Comparison of ENCODE assay signal across 8 mouse cellular contexts in genomic region chr7:79498965-79499595, GRCm38 (mm10). TPM values are rescaled to one million over a fixed set of nuclear protein-coding genes. Genes with fewer than 3 reads are reported as not detected.
DNase-seq lines count a peak whose midpoint lies in the region; ATAC-seq and TF ChIP-seq lines count a peak whose summit lies in the region.

No protein-coding gene starts in this region.

- peak overlapping the region; percentile 97 for H3K27ac ChIP-seq in layer of hippocampus, adult 2 months
- H3K27ac ChIP-seq in hindbrain, embryonic 11.5 days (ENCODE audit: low read depth, low read length): peak overlapping the region; percentile 93
- no peak overlapping the region for H3K27ac ChIP-seq in lung, postnatal 0 days (ENCODE audit: low read length)

- no peak for TF ChIP-seq CTCF in layer of hippocampus, adult 2 months (conservative IDR thresholded peaks at IDR 0.05)
- no peak for TF ChIP-seq CTCF in lung, postnatal 0 days (IDR thresholded peaks at IDR 0.05)

- DNase-seq in layer of hippocampus, adult 2 months (ENCODE audit: low spot score in 2 of 2): no peak
- DNase-seq in layer of hippocampus, adult 11-12 months (ENCODE audit: low spot score): no peak
- peak; percentile 79 for DNase-seq in R1 (ENCODE audit: low read depth, low spot score)
- DNase-seq in cerebellum, adult 9-10 months: peak; percentile 77
- peak; percentile 86 for DNase-seq in hindbrain, embryonic 11.5 days (ENCODE audit: low spot score)
- DNase-seq in lung, postnatal 0 days (ENCODE audit: low spot score): peak; percentile 44
- peak; percentile 51 for DNase-seq in ovary, postnatal 14 days (ENCODE audit: low spot score)

- no peaks in the 10 kb centered on the region for H3K36me3 ChIP-seq in hindbrain, embryonic 11.5 days (ENCODE audit: control insufficient read depth, insufficient read depth, low read length)
- no peaks in the 10 kb centered on the region for H3K36me3 ChIP-seq in lung, postnatal 0 days (ENCODE audit: insufficient read depth, low read length)

- peaks cover 4% of the 10 kb centered on the region; the same call in 1 of the 2 replicates for H3K4me1 ChIP-seq in hindbrain, embryonic 11.5 days (replicated peaks; ENCODE audit: control insufficient read depth, insufficient read depth, low read length)
- no peaks in the 10 kb centered on the region for H3K4me1 ChIP-seq in lung, postnatal 0 days (ENCODE audit: insufficient read depth, low read depth, low read length)

- H3K9me3 ChIP-seq in hindbrain, embryonic 11.5 days (ENCODE audit: control insufficient read depth, low read length): no peaks in the 10 kb centered on the region
- H3K9me3 ChIP-seq in lung, postnatal 0 days (ENCODE audit: low read length): no peaks in the 10 kb centered on the region

- peak overlapping the region; percentile 99 for H3K9ac ChIP-seq in hindbrain, embryonic 11.5 days (ENCODE audit: low read depth, low read length)
- H3K9ac ChIP-seq in lung, postnatal 0 days (replicated peaks; ENCODE audit: low read depth): no peak overlapping the region

- peak; percentile 42 for ATAC-seq in hindbrain, embryonic 11.5 days (ENCODE audit: low FRiP score)
- peak; percentile 43; the same call in 1 of the 2 replicates for ATAC-seq in lung, postnatal 0 days
- ATAC-seq in inflammation-experienced regulatory T-cells, adult 6 months: no peak

- H3K4me2 ChIP-seq in hindbrain, embryonic 11.5 days (replicated peaks; ENCODE audit: low read depth, low read length): peak overlapping the region; percentile 96
- no peak overlapping the region for H3K4me2 ChIP-seq in lung, postnatal 0 days (replicated peaks; ENCODE audit: low read depth, low read length)

- H3K4me3 ChIP-seq in layer of hippocampus, adult 2 months: peak overlapping the region; percentile 89
- peak overlapping the region; percentile 90 for H3K4me3 ChIP-seq in hindbrain, embryonic 11.5 days (ENCODE audit: low read depth, low read length)
- H3K4me3 ChIP-seq in lung, postnatal 0 days (ENCODE audit: low read depth, low read length): no peak overlapping the region

- WGBS in hindbrain, embryonic 11.5 days: under 1% methylated on average over 35 of the region's 35 CpGs
- under 1% methylated on average over 33 of the region's 35 CpGs for WGBS in lung, postnatal 0 days

- peaks cover 66% of the 10 kb centered on the region for H3K27me3 ChIP-seq in hindbrain, embryonic 11.5 days (ENCODE audit: control insufficient read depth, insufficient read depth, low read length)
- H3K27me3 ChIP-seq in lung, postnatal 0 days (replicated peaks; ENCODE audit: insufficient read depth, low read length): peaks cover 95% of the 10 kb centered on the region

- TF ChIP-seq EP300 in lung, postnatal 0 days (IDR thresholded peaks at IDR 0.05): no peak

RNA-seq across cellular contexts. Expression of gene Polg, which starts 32.9 kb away (rescaled TPM):
- total RNA-seq in layer of hippocampus, adult 2 months (2021): 100 to 1,000 TPM in 1 of 2 experiments, 10 to 100 TPM in 1; 76.5 to 101 TPM
- 22.5 and 26.3 TPM in 2 replicates for polyA plus RNA-seq in hindbrain, embryonic 11.5 days (2014; fragmentation: Nextera tagmentation; extraction: Ambion mirVana)
- polyA plus RNA-seq in lung, postnatal 0 days (2015; fragmentation: Nextera tagmentation; extraction: Ambion mirVana): 32.3 and 39.9 TPM in 2 replicates
- polyA plus RNA-seq in inflammation-experienced regulatory T-cells, adult 6 months (2017; shearing (Covaris generic)): 10 to 100 TPM; 15.0 to 37.4 (median 27.3) TPM

Comparison
In these comparisons a context has a peak if more than half of its experiments do, and no peak if none do; other contexts are left out.
1. DNase-seq: peak in R1 (single experiment), cerebellum, adult 9-10 months (single experiment), hindbrain, embryonic 11.5 days (single experiment), lung, postnatal 0 days (single experiment) and ovary, postnatal 14 days (single experiment); none in layer of hippocampus, adult 2 months (0 of 2) and layer of hippocampus, adult 11-12 months (single experiment).